Comparison of ENCODE assay signal across 8 mouse cellular contexts in the genomic region with DNA sequence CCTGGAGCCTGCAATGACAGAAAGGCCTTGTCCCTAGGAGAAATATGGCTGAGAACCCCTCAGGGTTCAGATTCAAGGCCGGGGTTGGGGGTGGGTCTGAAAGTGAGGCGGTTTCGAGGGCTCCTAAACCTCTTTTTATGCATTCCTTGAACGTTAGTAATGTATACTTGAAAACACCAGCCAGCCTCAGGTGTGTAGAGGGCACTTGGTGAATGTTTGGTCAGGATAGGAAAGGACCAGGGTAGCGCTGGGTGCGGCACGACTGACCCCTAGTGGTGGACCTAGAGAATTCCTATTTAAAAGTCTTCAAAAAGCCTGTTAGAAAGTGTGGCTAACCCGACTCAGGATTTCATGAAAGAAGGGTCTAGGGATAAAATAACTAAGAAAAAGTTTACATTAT.
DNase-seq lines count a peak whose midpoint lies in the region; ATAC-seq and TF ChIP-seq lines count a peak whose summit lies in the region.

No protein-coding gene starts in this region.

- peaks cover 2% of the 10 kb centered on the region; the same call in 1 of the 2 replicates for H3K4me1 ChIP-seq in kidney, embryonic 16.5 days (ENCODE audit: insufficient read depth, low read length)
- H3K4me1 ChIP-seq in embryonic facial prominence, embryonic 11.5 days (ENCODE audit: control insufficient read depth, insufficient read depth, low read length) = no peaks in the 10 kb centered on the region
- no peaks in the 10 kb centered on the region for H3K4me1 ChIP-seq in intestine, postnatal 0 days (replicated peaks; ENCODE audit: control insufficient read depth, insufficient read depth, low read length)

- H3K4me2 ChIP-seq in kidney, embryonic 16.5 days (replicated peaks; ENCODE audit: low read depth, low read length) = no peak overlapping the region
- no peak overlapping the region for H3K4me2 ChIP-seq in embryonic facial prominence, embryonic 11.5 days (ENCODE audit: low read depth, low read length)
- no peak overlapping the region for H3K4me2 ChIP-seq in intestine, postnatal 0 days (replicated peaks; ENCODE audit: low read depth)

- no peaks in the 10 kb centered on the region for H3K36me3 ChIP-seq in kidney, embryonic 16.5 days (ENCODE audit: insufficient read depth, low read length)
- no peaks in the 10 kb centered on the region for H3K36me3 ChIP-seq in embryonic facial prominence, embryonic 11.5 days (replicated peaks; ENCODE audit: control insufficient read depth, insufficient read depth, low read depth, low read length)
- H3K36me3 ChIP-seq in intestine, postnatal 0 days (ENCODE audit: control insufficient read depth, insufficient read depth) = no peaks in the 10 kb centered on the region

- no peak overlapping the region for H3K9ac ChIP-seq in kidney, embryonic 16.5 days (replicated peaks; ENCODE audit: low read length)
- H3K9ac ChIP-seq in embryonic facial prominence, embryonic 11.5 days (replicated peaks; ENCODE audit: low read length) = no peak overlapping the region
- no peak overlapping the region for H3K9ac ChIP-seq in intestine, postnatal 0 days (ENCODE audit: low read depth, low read length)

- no peak overlapping the region for H3K4me3 ChIP-seq in kidney, embryonic 16.5 days (ENCODE audit: low read length)
- no peak overlapping the region for H3K4me3 ChIP-seq in embryonic facial prominence, embryonic 11.5 days (ENCODE audit: low read depth, low read length)
- H3K4me3 ChIP-seq in intestine, postnatal 0 days (ENCODE audit: low read depth, low read length) = no peak overlapping the region

- H3K27ac ChIP-seq in kidney, embryonic 16.5 days (ENCODE audit: low read length) = no peak overlapping the region
- no peak overlapping the region for H3K27ac ChIP-seq in embryonic facial prominence, embryonic 11.5 days (replicated peaks; ENCODE audit: low read depth, low read length)
- H3K27ac ChIP-seq in intestine, postnatal 0 days (ENCODE audit: low read depth, low read length) = no peak overlapping the region

- peak; percentile 93 for TF ChIP-seq CTCF in intestine, postnatal 0 days (IDR thresholded peaks at IDR 0.05; ENCODE audit: low read depth)

- peak; percentile 72; the same call in 1 of the 2 replicates for ATAC-seq in kidney, embryonic 16.5 days (ENCODE audit: low FRiP score, low TSS enrichment)
- ATAC-seq in embryonic facial prominence, embryonic 11.5 days (replicated peaks; ENCODE audit: insufficient number of reproducible peaks, low FRiP score, low TSS enrichment, low read depth) = peak; percentile 55; the same call in 1 of the 2 replicates
- 0 out of 2 replicates have a peak, but pooled peaks have one; percentile 51 for ATAC-seq in intestine, postnatal 0 days
- peak; percentile 77 for ATAC-seq in megakaryocyte progenitor cell, adult 5-6 weeks (replicated peaks; ENCODE audit: poor library complexity)

- no peak for DNase-seq in kidney, adult 11 months
- peak; percentile 33 to 48 for DNase-seq in CD8-positive naive resting alpha-beta T cell, adult 2 months (ENCODE audit: low read depth in 2 of 2, low spot score in 2 of 2)
- peak; percentile 59 to 77 for DNase-seq in adrenal gland, postnatal 36 days
- DNase-seq in embryonic facial prominence, embryonic 11.5 days (ENCODE audit: low spot score) = peak; percentile 79
- peak; percentile 50 for DNase-seq in yolk sac, embryonic 10.5 days (ENCODE audit: low spot score)

- no peaks in the 10 kb centered on the region for H3K9me3 ChIP-seq in kidney, embryonic 16.5 days (ENCODE audit: low read length)
- no peaks in the 10 kb centered on the region for H3K9me3 ChIP-seq in embryonic facial prominence, embryonic 11.5 days (replicated peaks; ENCODE audit: control insufficient read depth, low read length)
- no peaks in the 10 kb centered on the region for H3K9me3 ChIP-seq in intestine, postnatal 0 days (ENCODE audit: control insufficient read depth)

- WGBS in kidney, embryonic 16.5 days = 15% methylated on average over 8 of the region's 8 CpGs
- WGBS in embryonic facial prominence, embryonic 11.5 days = 17% methylated on average over 8 of the region's 8 CpGs
- 17% methylated on average over 8 of the region's 8 CpGs for whole genome bisulfite sequencing in intestine, postnatal 0 days

- no peaks in the 10 kb centered on the region for H3K27me3 ChIP-seq in kidney, embryonic 16.5 days (ENCODE audit: insufficient read depth, low read length)
- no peaks in the 10 kb centered on the region for H3K27me3 ChIP-seq in embryonic facial prominence, embryonic 11.5 days (ENCODE audit: control insufficient read depth, insufficient read depth, low read length)
- H3K27me3 ChIP-seq in intestine, postnatal 0 days (replicated peaks; ENCODE audit: control insufficient read depth, insufficient read depth, low read length) = no peaks in the 10 kb centered on the region
